Mouse (Mus musculus) myocyte (in vitro differentiated cells): ENCODE measurements around the gene Acot4.

Experiments used
- CEBPB ChIP-seq: IDR thresholded peaks from 2 replicates; pipeline ENCODE4 v1.6.1; 2011; ENCODE audit warnings: mild to moderate bottlenecking, moderate library complexity; ENCODE audit not compliant: poor library complexity, insufficient read depth, severe bottlenecking
- MAX ChIP-seq: IDR thresholded peaks from one replicate; pipeline ENCODE4 v1.6.1; 2011; ENCODE audit warnings: low read depth, mild to moderate bottlenecking, control low read depth
- MYOG ChIP-seq, 3 experiments: IDR thresholded peaks; one replicate each; pipeline ENCODE4 v1.6.1; 2011; ENCODE audit warnings: control low read depth in 2 of 3, low read depth in 2 of 3, mild to moderate bottlenecking in 2 of 3; ENCODE audit not compliant: insufficient read length in 2 of 3, control insufficient read depth in 1 of 3, insufficient read depth in 1 of 3
- POLR2A ChIP-seq: IDR thresholded peaks from one replicate; pipeline ENCODE4 v1.6.1; 2011; ENCODE audit warnings: low read depth, mild to moderate bottlenecking, control low read depth, moderate library complexity; ENCODE audit not compliant: insufficient read length
- POLR2AphosphoS2 ChIP-seq: IDR thresholded peaks from one replicate; pipeline ENCODE4 v1.6.1; 2011; ENCODE audit warnings: low read depth, control low read depth; ENCODE audit not compliant: insufficient read length
- USF1 ChIP-seq: IDR thresholded peaks from one replicate; pipeline ENCODE4 v1.6.1; 2011; ENCODE audit warnings: low read depth, mild to moderate bottlenecking, control low read depth, moderate library complexity

DNA sequence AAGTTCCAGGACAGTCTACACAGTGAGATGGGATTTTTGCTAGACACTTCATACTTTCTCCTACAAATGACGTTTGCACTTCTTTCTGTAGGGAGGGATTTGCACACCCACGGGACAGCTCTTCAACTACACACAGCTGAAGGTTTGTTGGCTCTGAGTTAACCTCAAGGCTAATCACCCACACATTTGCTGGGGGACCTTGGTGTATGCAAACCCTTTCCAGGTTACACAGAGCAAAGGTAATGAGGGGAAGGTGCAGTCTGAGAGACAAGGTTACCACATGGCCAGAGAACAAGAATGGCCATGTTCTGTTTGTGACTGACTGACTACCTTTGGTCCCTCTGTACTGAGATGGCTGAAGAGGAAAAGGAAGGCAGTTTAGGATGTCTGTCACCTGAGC is 45.7 kb downstream of the Acot4 start:
- TF ChIP-seq POLR2A (no peak), MYOG (IDR thresholded peaks at IDR 0.05; ENCODE audit: control insufficient read depth in 1 of 3, insufficient read depth in 1 of 3, insufficient read length in 2 of 3, low read depth in 2 of 3) (no peak), CEBPB (no peak), POLR2AphosphoS2 (no peak), USF1 (no peak), MAX (no peak)
